Mouse (Mus musculus) erythroblast, embryonic 14.5 days (primary cell): Measurements from ENCODE around the gene Myh9.

ENCODE experiments used
- GATA1 ChIP-seq: IDR thresholded peaks from 2 replicates; pipeline ENCODE4 v1.6.1; 2012; ENCODE audit warnings: low read length, inconsistent platforms, mixed read lengths
- TAL1 ChIP-seq: IDR thresholded peaks from 3 replicates; pipeline ENCODE4 v1.6.1; 2012; ENCODE audit warnings: low read length, inconsistent platforms, mixed read lengths

DNA sequence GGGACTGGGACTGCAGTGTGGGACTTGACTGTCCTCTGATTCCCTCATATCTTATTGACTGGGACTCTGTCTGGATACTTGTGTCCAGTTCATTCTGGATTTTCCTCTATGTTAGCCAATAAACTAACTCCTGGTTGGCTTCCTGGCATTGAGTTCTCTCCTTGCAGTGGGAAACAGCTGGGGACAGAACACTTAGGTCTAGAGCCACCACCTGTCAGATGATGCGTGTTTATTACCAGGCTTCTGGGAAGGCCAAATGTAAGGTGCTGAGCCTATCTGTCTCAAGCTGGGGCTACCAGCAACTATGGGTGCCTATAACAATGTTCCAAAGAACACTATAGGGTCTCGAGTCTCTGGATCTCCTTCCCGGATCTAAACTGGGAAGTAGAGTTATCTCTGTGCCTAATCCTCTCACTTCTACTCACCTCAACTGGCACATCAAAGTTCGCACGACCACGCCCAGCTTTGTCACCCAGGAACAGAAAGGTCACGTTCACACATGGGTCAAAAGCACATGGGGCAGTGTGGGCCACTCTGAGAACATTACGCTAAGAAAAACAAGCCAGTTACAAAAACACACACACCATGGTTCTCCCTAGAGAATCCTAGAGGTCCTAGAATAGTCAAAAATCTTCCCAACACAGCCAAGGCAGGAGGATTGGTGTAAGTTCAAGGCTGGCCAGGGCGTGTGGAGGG lies 22.2 kb upstream of the Myh9 start:
- TF ChIP-seq TAL1, result no peak
- TF ChIP-seq GATA1, result no peak
